Mouse (Mus musculus) stomach, embryonic 16.5 days (tissue): Measurements from ENCODE around the gene Gemin2. TPM values are rescaled to one million over a fixed set of nuclear protein-coding genes. Genes with fewer than 3 reads are reported as not detected.

Experiments used
- ATAC-seq: fragments of 200-750 bp; cut with Nextera tagmentation; 2 replicates; pipeline ENCODE4 v1.8.0; 2017; ENCODE audit warnings: moderate number of reproducible peaks, moderate TSS enrichment; ENCODE audit not compliant: insufficient read depth, low FRiP score
- H3K27ac ChIP-seq: fragments of 300-500 bp; sonication (generic); 2 replicates; pipeline ENCODE4 v1.5.1; 2014; ENCODE audit warnings: low read length
- H3K27me3 ChIP-seq: fragments of 300-500 bp; sonication (generic); 2 replicates; pipeline ENCODE4 v1.6.1; 2014; ENCODE audit warnings: low read length, control low read depth, mixed read lengths; ENCODE audit not compliant: control insufficient read depth, insufficient read depth
- H3K36me3 ChIP-seq: fragments of 300-500 bp; sonication (generic); 2 replicates; pipeline ENCODE4 v1.6.1; 2014; ENCODE audit warnings: low read length; ENCODE audit not compliant: control insufficient read depth, insufficient read depth
- H3K4me1 ChIP-seq: fragments of 300-500 bp; sonication (generic); 2 replicates; pipeline ENCODE4 v1.6.1; 2014; ENCODE audit warnings: low read length, control low read depth, mixed read lengths; ENCODE audit not compliant: control insufficient read depth, insufficient read depth
- H3K4me2 ChIP-seq: fragments of 300-500 bp; sonication (generic); 2 replicates; pipeline ENCODE4 v1.6.1; 2014; ENCODE audit warnings: low read depth, low read length, mixed read lengths
- H3K4me3 ChIP-seq: fragments of 300-500 bp; sonication (generic); replicated peaks from 2 replicates; pipeline ENCODE4 v1.5.1; 2014; ENCODE audit warnings: mild to moderate bottlenecking, low read length
- H3K9ac ChIP-seq: fragments of 300-500 bp; sonication (generic); 2 replicates; pipeline ENCODE4 v1.6.1; 2014; ENCODE audit warnings: low read length
- H3K9me3 ChIP-seq: fragments of 300-500 bp; sonication (generic); replicated peaks from 2 replicates; pipeline ENCODE4 v1.6.1; 2016; ENCODE audit warnings: low read length, control low read depth; ENCODE audit not compliant: control insufficient read depth
- WGBS: fragments of 180-500 bp; shearing (Covaris S2); extraction: QIAGEN DNeasy Blood & Tissue Kit; methylation state at CpG from one replicate; pipeline ENCODE4 v1.1.7; 2014; 5-methylcytosine and 5-hydroxymethylcytosine counted together
- polyA plus RNA-seq: library from polyadenylated mRNA; unstranded; fragments of >200 nt; fragmentation: Nextera tagmentation; extraction: Ambion mirVana; gene quantifications from 2 replicates; pipeline ENCODE4 v1.2.1, GENCODE M21; 2015

Gene Gemin2
- polyA plus RNA-seq, 1 experiment from 2014 or later, result 25.7 TPM

- Histone ChIP-seq H3K36me3 (peaks cover 8% of the 10 kb centered on the region), H3K4me1 (no peaks in the 10 kb centered on the region), H3K9ac (no peak overlapping the region), H3K27ac (no peak overlapping the region), H3K9me3 (no peaks in the 10 kb centered on the region), H3K4me3 (no peak overlapping the region), H3K4me2 (no peak overlapping the region), H3K27me3 (no peaks in the 10 kb centered on the region)
- ATAC-seq, result no peak
- WGBS, result 73% methylated on average over 8 of the region's 8 CpGs
Measured at GRCm38 (mm10) chr12:59017970-59018369, 4.8 kb downstream of the Gemin2 start.

- H3K4me1 ChIP-seq, result no peaks in the 10 kb centered on the region
- no peak overlapping the region for H3K9ac ChIP-seq
- no peak overlapping the region for H3K4me2 ChIP-seq
- H3K9me3 ChIP-seq, result no peaks in the 10 kb centered on the region
- 87% methylated on average over 2 of the region's 2 CpGs for WGBS
- H3K36me3 ChIP-seq, result peaks cover 8% of the 10 kb centered on the region
- ATAC-seq, result no peak
- H3K27ac ChIP-seq, result no peak overlapping the region
- no peak overlapping the region for H3K4me3 ChIP-seq
- H3K27me3 ChIP-seq, result no peaks in the 10 kb centered on the region
Measured at GRCm38 (mm10) chr12:59019891-59020290, 6.7 kb downstream of the Gemin2 start.

GRCm38 (mm10) chr12:59021306-59021705, 8.1 kb downstream of the Gemin2 start:
- no peaks in the 10 kb centered on the region for H3K27me3 ChIP-seq
- H3K4me3 ChIP-seq, result no peak overlapping the region
- H3K9ac ChIP-seq, result no peak overlapping the region
- H3K27ac ChIP-seq, result no peak overlapping the region
- H3K4me2 ChIP-seq, result no peak overlapping the region
- ATAC-seq, result no peak
- H3K36me3 ChIP-seq, result peaks cover 8% of the 10 kb centered on the region
- WGBS, result 73% methylated on average over 4 of the region's 4 CpGs
- H3K4me1 ChIP-seq, result no peaks in the 10 kb centered on the region
- H3K9me3 ChIP-seq, result no peaks in the 10 kb centered on the region

- WGBS, result 53% methylated on average over 5 of the region's 5 CpGs
- no peaks in the 10 kb centered on the region for H3K9me3 ChIP-seq
- H3K4me3 ChIP-seq, result no peak overlapping the region
- H3K4me1 ChIP-seq, result no peaks in the 10 kb centered on the region
- H3K27me3 ChIP-seq, result no peaks in the 10 kb centered on the region
- H3K36me3 ChIP-seq, result no peaks in the 10 kb centered on the region
- no peak overlapping the region for H3K27ac ChIP-seq
- no peak overlapping the region for H3K4me2 ChIP-seq
- no peak overlapping the region for H3K9ac ChIP-seq
- ATAC-seq, result no peak
Measured at GRCm38 (mm10) chr12:59032101-59032500, 18.9 kb downstream of the Gemin2 start.

GRCm38 (mm10) chr12:59039162-59039970, 26.2 kb downstream of the Gemin2 start:
- H3K27ac ChIP-seq, result no peak overlapping the region
- no peaks in the 10 kb centered on the region for H3K27me3 ChIP-seq
- H3K9me3 ChIP-seq, result no peaks in the 10 kb centered on the region
- H3K9ac ChIP-seq, result no peak overlapping the region
- H3K36me3 ChIP-seq, result 0 out of 2 replicates have a peak, but pooled peaks cover 3% of the 10 kb centered on the region
- peak overlapping the region; percentile 16; the same call in 1 of the 2 replicates for H3K4me2 ChIP-seq
- 71% methylated on average over 10 of the region's 10 CpGs for WGBS
- H3K4me1 ChIP-seq, result no peaks in the 10 kb centered on the region
- H3K4me3 ChIP-seq, result no peak overlapping the region
- ATAC-seq, result no peak

GRCm38 (mm10) chr12:59039971-59040844, 27.0 kb downstream of the Gemin2 start:
- H3K9ac ChIP-seq, result no peak overlapping the region

GRCm38 (mm10) chr12:59040851-59041250, 27.7 kb downstream of the Gemin2 start:
- Histone ChIP-seq H3K4me2 (no peak overlapping the region), H3K27ac (peak overlapping the region; percentile 53; the same call in 1 of the 2 replicates), H3K4me3 (no peak overlapping the region), H3K36me3 (0 out of 2 replicates have a peak, but pooled peaks cover 6% of the 10 kb centered on the region), H3K9ac (no peak overlapping the region), H3K4me1 (no peaks in the 10 kb centered on the region), H3K9me3 (no peaks in the 10 kb centered on the region), H3K27me3 (no peaks in the 10 kb centered on the region)
- WGBS, result 25% methylated on average over 7 of the region's 7 CpGs
- ATAC-seq, result no peak

More at GRCm38 (mm10) chr12:59039971-59040844, 27.0 kb downstream of the Gemin2 start:
- no peaks in the 10 kb centered on the region for H3K4me1 ChIP-seq
- 0 out of 2 replicates have a peak, but pooled peaks cover 6% of the 10 kb centered on the region for H3K36me3 ChIP-seq
- H3K9me3 ChIP-seq, result no peaks in the 10 kb centered on the region
- no peak overlapping the region for H3K4me3 ChIP-seq
- ATAC-seq, result peak; percentile 78
- 9% methylated on average over 23 of the region's 23 CpGs for WGBS
- no peaks in the 10 kb centered on the region for H3K27me3 ChIP-seq
- H3K27ac ChIP-seq, result peak overlapping the region; percentile 78
- H3K4me2 ChIP-seq, result peak overlapping the region; percentile 16; the same call in 1 of the 2 replicates

- Histone ChIP-seq H3K4me2 (no peak overlapping the region), H3K4me1 (no peaks in the 10 kb centered on the region), H3K9ac (no peak overlapping the region), H3K27me3 (no peaks in the 10 kb centered on the region), H3K27ac (no peak overlapping the region), H3K36me3 (peaks cover 14% of the 10 kb centered on the region), H3K4me3 (no peak overlapping the region), H3K9me3 (0 out of 2 replicates have a peak, but pooled peaks cover 4% of the 10 kb centered on the region)
- no peak for ATAC-seq
- 89% methylated on average over 3 of the region's 3 CpGs for WGBS
Measured at GRCm38 (mm10) chr12:59052470-59052869, 39.3 kb downstream of the Gemin2 start.

GRCm38 (mm10) chr12:59053166-59053565, 40.0 kb downstream of the Gemin2 start:
- no peak for ATAC-seq
- Histone ChIP-seq H3K27ac (no peak overlapping the region), H3K27me3 (no peaks in the 10 kb centered on the region), H3K36me3 (peaks cover 13% of the 10 kb centered on the region), H3K4me1 (no peaks in the 10 kb centered on the region), H3K4me3 (no peak overlapping the region), H3K9me3 (0 out of 2 replicates have a peak, but pooled peaks cover 4% of the 10 kb centered on the region), H3K4me2 (no peak overlapping the region), H3K9ac (no peak overlapping the region)
- 90% methylated on average over 5 of the region's 5 CpGs for WGBS
